Mouse (Mus musculus) hindbrain, embryonic 15.5 days (tissue): ENCODE results near the gene Ms4a2. TPM values are rescaled to one million over a fixed set of nuclear protein-coding genes. Genes with fewer than 3 reads are reported as not detected.

ENCODE experiments used
- polyA plus RNA-seq: library from polyadenylated mRNA; unstranded; fragments of >200 nt; fragmentation: Nextera tagmentation; extraction: Ambion mirVana; gene quantifications from 2 replicates; pipeline ENCODE4 v1.2.1, GENCODE M21; 2015

Gene Ms4a2
- polyA plus RNA-seq, 1 experiment from 2014 or later: 0.19 TPM

Other genes starting within 250 kb of the Ms4a2 start
- gene Ms4a4a, start 248.2 kb downstream of the Ms4a2 start, polyA plus RNA-seq: 2.3 and 3.0 TPM in 2 replicates
- gene Ms4a4c, start 218.9 kb downstream of the Ms4a2 start, polyA plus RNA-seq: 2.1 TPM in 1 of 2 replicates, not detected in the other
- gene Ms4a4b, start 180.2 kb downstream of the Ms4a2 start, polyA plus RNA-seq: 0.09 TPM in 1 of 2 replicates, not detected in the other
- gene Ms4a6c, start 154.4 kb downstream of the Ms4a2 start, polyA plus RNA-seq: 1.6 and 4.5 TPM in 2 replicates
- 0.31 TPM in 1 of 2 replicates, not detected in the other for gene Gm8369, start 137.8 kb downstream of the Ms4a2 start, polyA plus RNA-seq
- gene Ms4a6b, start 107.2 kb downstream of the Ms4a2 start, polyA plus RNA-seq: 2.0 and 3.8 TPM in 2 replicates
- 0.10 TPM in 1 of 2 replicates, not detected in the other for gene Ms4a4d, start 86.9 kb downstream of the Ms4a2 start, polyA plus RNA-seq
- 2.6 and 3.0 TPM in 2 replicates for gene Ms4a6d, start 18.9 kb downstream of the Ms4a2 start, polyA plus RNA-seq
- not detected in 2 replicates for gene Ms4a3, start 17.1 kb upstream of the Ms4a2 start, polyA plus RNA-seq
- not detected in 2 replicates for gene Oosp2, start 36.8 kb upstream of the Ms4a2 start, polyA plus RNA-seq
- not detected in 2 replicates for gene Oosp1, start 67.4 kb upstream of the Ms4a2 start, polyA plus RNA-seq
- not detected in 2 replicates for gene Oosp3, start 73.3 kb upstream of the Ms4a2 start, polyA plus RNA-seq
- not detected in 2 replicates for gene Gif, start 123.8 kb upstream of the Ms4a2 start, polyA plus RNA-seq
- gene Mrpl16, start 146.7 kb upstream of the Ms4a2 start, polyA plus RNA-seq: 44.6 and 45.2 TPM in 2 replicates
- gene Stx3, start 195.7 kb upstream of the Ms4a2 start, polyA plus RNA-seq: 17.6 and 20.6 TPM in 2 replicates
- 0.09 and 0.12 TPM in 2 replicates for gene Olfr1417, start 215.5 kb upstream of the Ms4a2 start, polyA plus RNA-seq
- gene Olfr1418, start 237.3 kb upstream of the Ms4a2 start, polyA plus RNA-seq: not detected in 2 replicates